Mouse (Mus musculus) lung, postnatal 0 days (tissue): ENCODE results near the gene Rab15.

Source experiments
- CTCF ChIP-seq: IDR thresholded peaks from 2 replicates; pipeline ENCODE4 v1.5.1; 2016; ENCODE audit warnings: antibody characterized with exemption, mild to moderate bottlenecking
- EP300 ChIP-seq: IDR thresholded peaks from 2 replicates; pipeline ENCODE4 v1.6.1; 2016; ENCODE audit warnings: antibody characterized with exemption, mild to moderate bottlenecking, control low read depth

GRCm38 (mm10) chr12:76868463-76869198, 45.9 kb upstream of the Rab15 start:
- no peak for TF ChIP-seq CTCF
- no peak for TF ChIP-seq EP300
